Mouse (Mus musculus): Measurements from ENCODE around the gene Mtfp1.

The Mtfp1 gene

DNA sequence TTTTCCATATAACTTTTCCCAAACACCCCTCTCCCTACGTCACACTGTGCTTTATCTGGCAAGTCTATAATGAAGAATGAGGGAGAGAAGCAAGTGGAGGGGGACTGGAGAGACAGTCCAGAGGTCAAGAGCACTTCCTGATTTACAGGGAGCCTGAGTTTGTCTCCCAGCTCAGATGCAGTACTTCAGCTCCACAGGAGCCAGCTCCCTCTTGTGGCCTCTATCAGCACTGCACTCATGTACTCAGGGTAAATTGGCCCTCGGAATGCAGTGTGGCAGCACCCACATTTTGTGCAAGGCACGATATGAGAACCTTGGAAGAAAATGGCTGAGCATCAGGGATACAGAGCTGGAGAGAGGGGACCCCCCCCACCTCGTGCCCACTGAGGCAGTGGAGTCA is 15.0 kb downstream of the Mtfp1 start:
- DNase-seq (ENCODE audit: low read depth) = peak; percentile 79

GRCm38 (mm10) chr11:4078267-4078933 is 16.8 kb downstream of the Mtfp1 start:
- DNase-seq (ENCODE audit: low read depth) = no peak

DNA sequence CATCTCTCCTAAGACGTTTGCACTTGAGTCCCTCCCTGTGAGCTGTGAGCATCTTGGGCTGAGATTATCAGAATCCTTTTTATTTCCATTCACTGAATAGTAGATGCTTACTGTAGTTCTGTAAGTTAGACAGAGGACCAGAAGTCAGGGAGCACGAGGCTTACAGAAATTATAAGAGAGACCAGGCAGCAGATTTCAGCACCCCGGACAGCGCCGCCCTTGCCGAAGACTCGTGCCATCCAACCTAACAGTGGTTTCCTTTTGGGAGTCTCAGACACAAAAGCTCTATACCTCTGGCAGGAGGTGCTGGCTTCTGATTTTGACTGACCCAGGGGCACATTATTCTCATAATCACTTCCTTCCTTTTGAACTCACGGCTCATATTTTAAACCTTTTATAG is 18.6 kb downstream of the Mtfp1 start:
- DNase-seq (ENCODE audit: low read depth) = peak; percentile 86

- no peak for DNase-seq (ENCODE audit: low read depth)
Measured at GRCm38 (mm10) chr11:4069664-4070063, 25.6 kb downstream of the Mtfp1 start.

- DNase-seq (ENCODE audit: low read depth) = no peak
Measured at GRCm38 (mm10) chr11:4064627-4065122, 30.6 kb downstream of the Mtfp1 start, which contains the start of gene Sec14l3. Gene Sec14l3, plus strand, starts transcription at chr11:4064841.

DNA sequence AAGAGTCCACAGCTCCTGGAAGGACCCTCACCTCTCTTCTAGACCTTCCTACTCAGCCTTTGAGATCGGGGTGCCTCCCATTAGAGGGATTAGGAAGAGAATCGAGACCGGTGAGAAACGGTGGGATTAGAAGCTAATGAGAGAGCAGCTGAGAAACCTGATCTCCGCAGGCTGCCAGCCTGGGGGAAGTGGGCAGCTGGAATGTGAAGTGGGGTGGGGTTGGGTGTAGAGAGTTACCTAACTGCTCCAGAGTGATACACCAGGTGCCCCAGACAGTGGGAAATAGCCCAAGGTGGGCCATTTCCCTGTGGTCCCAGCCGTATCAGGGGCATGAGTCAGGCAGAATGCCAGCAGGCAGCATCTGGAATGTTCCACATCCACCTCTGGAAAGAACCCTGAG is 32.3 kb downstream of the Mtfp1 start:
- DNase-seq (ENCODE audit: low read depth) = no peak

DNA sequence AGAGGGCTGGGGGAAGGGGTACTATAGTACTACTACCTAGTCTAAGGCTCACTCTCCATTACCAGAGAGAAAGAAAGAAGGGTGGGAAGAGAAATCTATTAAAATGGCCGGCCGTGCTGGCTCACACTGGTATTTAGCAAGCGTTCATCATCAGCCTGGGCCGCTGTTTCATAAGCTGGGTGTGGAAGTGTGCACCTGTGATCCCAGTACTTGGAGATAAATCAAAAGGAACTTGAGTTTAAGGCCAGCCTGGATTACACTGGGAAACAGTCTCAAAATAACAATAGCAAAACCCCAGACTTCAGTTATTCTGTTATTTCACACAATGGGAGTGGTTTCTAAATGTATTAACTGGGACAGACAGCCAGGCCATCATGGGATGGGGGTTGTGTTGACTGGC is 32.7 kb downstream of the Mtfp1 start:
- DNase-seq (ENCODE audit: low read depth) = no peak

GRCm38 (mm10) chr11:4060866-4061575 is 34.2 kb downstream of the Mtfp1 start:
- DNase-seq (ENCODE audit: low read depth) = no peak

DNA sequence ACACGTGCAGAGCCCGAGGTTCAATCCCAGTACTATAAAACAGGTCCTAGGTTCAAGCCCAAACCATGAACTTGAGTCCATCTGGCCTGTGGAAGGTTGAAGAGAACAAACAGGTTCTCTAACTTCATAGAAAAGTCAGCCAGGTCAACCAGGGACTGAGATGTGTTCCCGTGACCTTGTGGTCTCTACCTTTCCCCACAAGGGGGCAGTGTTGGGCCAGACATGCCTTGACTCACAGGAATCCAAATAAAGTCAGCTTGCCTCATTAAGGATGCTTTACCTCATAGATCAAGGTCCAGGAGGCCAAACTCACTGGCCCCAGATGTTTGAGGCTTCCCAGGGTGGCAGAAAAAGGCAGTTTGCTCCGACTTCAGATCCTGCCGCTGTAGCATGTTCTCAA is 41.7 kb downstream of the Mtfp1 start:
- peak; percentile 85 for DNase-seq (ENCODE audit: low read depth)

- no peak for DNase-seq (ENCODE audit: low read depth)
Measured at GRCm38 (mm10) chr11:4048438-4048837, 46.8 kb downstream of the Mtfp1 start.

DNA sequence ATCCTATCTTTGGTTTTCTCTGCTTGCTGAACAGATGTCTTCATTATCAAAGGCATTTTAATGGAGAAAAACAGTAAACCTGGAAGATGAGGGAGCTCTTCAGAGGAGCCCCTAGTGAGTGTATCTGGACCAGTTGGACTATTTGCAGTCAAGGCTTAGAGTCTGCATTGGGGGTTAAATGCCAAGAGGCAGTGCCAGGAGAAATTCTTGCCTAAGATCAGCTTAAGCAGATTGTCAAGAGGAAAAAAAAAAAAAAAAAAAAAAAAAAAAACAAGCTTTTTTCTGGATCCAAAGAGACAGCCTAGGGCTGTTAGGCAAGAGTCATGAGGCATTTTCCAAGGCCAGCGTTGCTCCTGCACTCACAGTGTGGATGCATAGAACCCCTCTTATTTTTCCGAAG is 47.5 kb downstream of the Mtfp1 start:
- DNase-seq (ENCODE audit: low read depth) = no peak

DNA sequence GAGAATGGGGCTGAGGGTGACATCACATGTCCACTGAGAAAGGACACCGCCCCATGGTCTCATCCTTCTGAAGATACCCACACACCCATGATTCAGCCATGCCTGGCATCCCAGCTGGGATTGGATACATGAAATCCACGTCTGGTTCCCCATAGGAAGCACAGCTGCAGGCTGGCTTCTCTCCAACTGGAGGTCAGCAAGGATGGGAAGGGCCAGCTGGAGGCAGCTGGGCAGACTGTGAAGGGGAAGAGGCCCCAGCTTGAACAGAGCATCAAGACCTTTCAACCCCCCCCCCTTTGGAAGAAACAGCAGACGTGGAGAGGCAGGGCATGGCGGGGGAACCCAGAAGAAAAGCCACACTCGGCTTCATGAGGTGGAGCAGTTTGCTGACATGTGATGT is 48.7 kb downstream of the Mtfp1 start:
- peak; percentile 16 for DNase-seq (ENCODE audit: low read depth)

- DNase-seq (ENCODE audit: low read depth) = no peak
Measured at GRCm38 (mm10) chr11:4043081-4043480, 52.2 kb downstream of the Mtfp1 start.

All from NIH3T3 (cell line).